Mouse (Mus musculus) MEL (cell line): Measurements from ENCODE around the gene Polr3c. TPM values are rescaled to one million over a fixed set of nuclear protein-coding genes. Genes with fewer than 3 reads are reported as not detected.

Source experiments
- DNase-seq: peaks from one replicate; pipeline ENCODE4 v3.0.0; 2011; ENCODE audit warnings: low read depth, low spot score
- H3K27ac ChIP-seq: 2 replicates; pipeline ENCODE4 v1.5.1; 2012; ENCODE audit warnings: low read depth, mild to moderate bottlenecking, control low read depth, low read length, moderate library complexity; ENCODE audit not compliant: control insufficient read depth
- H3K27me3 ChIP-seq, 2 experiments: fragments of 150-350 bp in 1 of 2; sonication (generic) in 1 of 2; 2 replicates each; pipeline ENCODE4 v1.6.1; 2012; ENCODE audit warnings: low read length in 2 of 2, mild to moderate bottlenecking in 2 of 2, improper control_type of control experiment in 1 of 2, moderate library complexity in 1 of 2; ENCODE audit not compliant: insufficient read depth in 2 of 2, control insufficient read depth in 1 of 2
- H3K36me3 ChIP-seq, 2 experiments: 2 replicates each; pipeline ENCODE4 v1.6.1; 2012 to 2014; ENCODE audit warnings: low read length in 2 of 2, improper control_type of control experiment in 1 of 2, inconsistent platforms in 1 of 2, mild to moderate bottlenecking in 1 of 2; ENCODE audit not compliant: insufficient read depth in 2 of 2, control insufficient read depth in 1 of 2
- H3K4me1 ChIP-seq, 2 experiments: fragments of 150-350 bp in 1 of 2; sonication (generic) in 1 of 2; 2 replicates each; pipeline ENCODE4 v1.6.1; 2012; ENCODE audit warnings: low read length in 2 of 2, improper control_type of control experiment in 1 of 2, mild to moderate bottlenecking in 1 of 2; ENCODE audit not compliant: insufficient read depth in 2 of 2, control insufficient read depth in 1 of 2
- H3K4me3 ChIP-seq, 2 experiments: fragments of 150-350 bp in 1 of 2; sonication (generic) in 1 of 2; 2 replicates each; pipeline ENCODE4 v1.5.1; 2012; ENCODE audit warnings: low read depth in 2 of 2, low read length in 2 of 2, mild to moderate bottlenecking in 2 of 2, moderate library complexity in 2 of 2, control low read depth in 1 of 2, improper control_type of control experiment in 1 of 2; ENCODE audit not compliant: control insufficient read depth in 1 of 2, insufficient read depth in 1 of 2
- H3K79me2 ChIP-seq: 2 replicates; pipeline ENCODE4 v1.6.1; 2012; ENCODE audit warnings: mild to moderate bottlenecking, low read length, moderate library complexity; ENCODE audit not compliant: control insufficient read depth, poor library complexity, insufficient read depth
- H3K9ac ChIP-seq: 2 replicates; pipeline ENCODE4 v1.6.1; 2012; ENCODE audit warnings: low read depth, mild to moderate bottlenecking, control low read depth, low read length, moderate library complexity; ENCODE audit not compliant: control insufficient read depth, poor library complexity, severe bottlenecking
- H3K9me3 ChIP-seq: fragments of 150-350 bp; sonication (generic); replicated peaks from 2 replicates; pipeline ENCODE4 v1.6.1; 2012; ENCODE audit warnings: mild to moderate bottlenecking, low read length, improper control_type of control experiment, moderate library complexity; ENCODE audit not compliant: insufficient read depth
- CHD2 ChIP-seq: IDR thresholded peaks from 2 replicates; pipeline ENCODE4 v1.6.1; 2011; ENCODE audit warnings: low read length, improper control_type of control experiment
- ETS1 ChIP-seq: IDR thresholded peaks from 2 replicates; pipeline ENCODE4 v1.6.1; 2012; ENCODE audit warnings: low read depth, mild to moderate bottlenecking, inconsistent platforms, low read length, improper control_type of control experiment, moderate library complexity
- GABPA ChIP-seq: IDR thresholded peaks from 2 replicates; pipeline ENCODE4 v1.6.1; 2012; ENCODE audit warnings: low read depth, mild to moderate bottlenecking, inconsistent platforms, low read length, improper control_type of control experiment, moderate library complexity
- GATA1 ChIP-seq: IDR thresholded peaks from 2 replicates; pipeline ENCODE4 v1.6.1; 2011; ENCODE audit warnings: low read depth, low read length, improper control_type of control experiment
- JUND ChIP-seq: IDR thresholded peaks from 2 replicates; pipeline ENCODE4 v1.6.1; 2011; ENCODE audit warnings: low read depth, mild to moderate bottlenecking, improper control_type of control experiment, low read length
- MAZ ChIP-seq: IDR thresholded peaks from 2 replicates; pipeline ENCODE4 v1.6.1; 2012; ENCODE audit warnings: low read depth, mild to moderate bottlenecking, inconsistent platforms, low read length, improper control_type of control experiment
- MEF2A ChIP-seq: IDR thresholded peaks from 2 replicates; pipeline ENCODE4 v1.6.1; 2014; ENCODE audit warnings: low read depth, mild to moderate bottlenecking, inconsistent platforms, low read length, improper control_type of control experiment; ENCODE audit not compliant: poor library complexity, insufficient replicate concordance, severe bottlenecking; ENCODE audit errors: extremely low read depth
- NELFE ChIP-seq: IDR thresholded peaks from 2 replicates; pipeline ENCODE4 v1.6.1; 2011; ENCODE audit warnings: low read depth, low read length, improper control_type of control experiment
- NRF1 ChIP-seq: IDR thresholded peaks from 2 replicates; pipeline ENCODE4 v1.6.1; 2014; ENCODE audit warnings: low read depth, mild to moderate bottlenecking, inconsistent platforms, low read length, improper control_type of control experiment, moderate library complexity; ENCODE audit not compliant: poor library complexity, insufficient read depth, severe bottlenecking
- POLR2A ChIP-seq, 2 experiments: IDR thresholded peaks; 2 replicates each; pipeline ENCODE4 v1.6.1; 2011 to 2012; ENCODE audit warnings: low read length in 2 of 2, mild to moderate bottlenecking in 2 of 2, control low read depth in 1 of 2, improper control_type of control experiment in 1 of 2, low read depth in 1 of 2, moderate library complexity in 1 of 2; ENCODE audit not compliant: control insufficient read depth in 1 of 2, insufficient read depth in 1 of 2, poor library complexity in 1 of 2
- POLR2AphosphoS2 ChIP-seq: IDR thresholded peaks from 2 replicates; pipeline ENCODE4 v1.6.1; 2011; ENCODE audit warnings: low read length, improper control_type of control experiment
- RAD21 ChIP-seq: IDR thresholded peaks from 2 replicates; pipeline ENCODE4 v1.6.1; 2011; ENCODE audit warnings: mild to moderate bottlenecking, low read depth, low read length, improper control_type of control experiment
- SMC3 ChIP-seq: IDR thresholded peaks from 2 replicates; pipeline ENCODE4 v1.6.1; 2011; ENCODE audit warnings: low read depth, low read length, improper control_type of control experiment
- TAL1 ChIP-seq: IDR thresholded peaks from 2 replicates; pipeline ENCODE4 v1.6.1; 2012; ENCODE audit warnings: mild to moderate bottlenecking, inconsistent platforms, low read length, moderate library complexity, mixed read lengths
- TBP ChIP-seq: IDR thresholded peaks from 2 replicates; pipeline ENCODE4 v1.8.0; 2011; ENCODE audit warnings: low read depth, low read length, improper control_type of control experiment
- UBTF ChIP-seq: IDR thresholded peaks from 2 replicates; pipeline ENCODE4 v1.6.1; 2012; ENCODE audit warnings: low read depth, mild to moderate bottlenecking, inconsistent platforms, low read length, improper control_type of control experiment, moderate library complexity, borderline replicate concordance; ENCODE audit not compliant: insufficient read depth
- USF1 ChIP-seq: IDR thresholded peaks from 2 replicates; pipeline ENCODE4 v1.6.1; 2014; ENCODE audit warnings: low read depth, mild to moderate bottlenecking, inconsistent platforms, low read length, improper control_type of control experiment, moderate library complexity
- ZKSCAN1 ChIP-seq: IDR thresholded peaks from 2 replicates; pipeline ENCODE4 v1.6.1; 2012; ENCODE audit warnings: low read depth, mild to moderate bottlenecking, inconsistent platforms, low read length, improper control_type of control experiment, moderate library complexity
- ZNF384 ChIP-seq: IDR thresholded peaks from 2 replicates; pipeline ENCODE4 v1.6.1; 2012; ENCODE audit warnings: low read depth, mild to moderate bottlenecking, inconsistent platforms, low read length, improper control_type of control experiment
- polyA plus RNA-seq, 2 experiments: library from polyadenylated mRNA; stranded (reverse) in 1 of 2; unstranded in 1 of 2; fragments of >175 nt in 1 of 2; fragments of >200 nt in 1 of 2; gene quantifications; 2 replicates each; pipeline versions ENCODE4 v1.2.1 to v1.2.4; 2012; ENCODE audit warnings: low replicate concordance in 2 of 2, low read depth in 1 of 2; ENCODE audit not compliant: insufficient read length in 2 of 2, insufficient read depth in 1 of 2, missing spikeins in 1 of 2
- total RNA-seq: library from RNA; depleted of rRNA; stranded (reverse); fragments of 300-350 nt; gene quantifications from 2 replicates; pipeline ENCODE4 v1.2.3, GENCODE M21; 2012

Polr3c gene
- total and polyA plus RNA-seq, 3 experiments, result 48.3 to 224 (median 122) TPM

DNA sequence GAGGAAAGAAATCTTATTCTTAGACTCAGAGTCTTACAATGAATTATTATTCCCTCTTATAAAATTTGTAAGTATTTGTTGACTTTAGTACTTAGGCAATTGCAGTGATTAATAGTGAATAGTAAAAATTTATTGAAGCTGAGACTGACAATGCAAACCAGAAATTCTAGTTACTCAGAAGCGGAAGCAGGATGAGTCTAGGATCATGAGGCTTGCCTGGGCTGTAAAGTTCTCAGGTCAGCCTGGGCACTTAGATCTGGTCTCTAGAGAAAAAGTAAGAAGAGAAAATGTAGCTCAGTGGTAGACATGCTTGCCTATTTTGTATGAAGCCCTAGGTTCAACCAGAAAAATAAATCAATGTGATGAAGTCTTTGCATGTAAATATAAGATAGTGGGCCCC is 28.5 kb upstream of the Polr3c start (continued):
- no peak for TF ChIP-seq MAZ

DNA sequence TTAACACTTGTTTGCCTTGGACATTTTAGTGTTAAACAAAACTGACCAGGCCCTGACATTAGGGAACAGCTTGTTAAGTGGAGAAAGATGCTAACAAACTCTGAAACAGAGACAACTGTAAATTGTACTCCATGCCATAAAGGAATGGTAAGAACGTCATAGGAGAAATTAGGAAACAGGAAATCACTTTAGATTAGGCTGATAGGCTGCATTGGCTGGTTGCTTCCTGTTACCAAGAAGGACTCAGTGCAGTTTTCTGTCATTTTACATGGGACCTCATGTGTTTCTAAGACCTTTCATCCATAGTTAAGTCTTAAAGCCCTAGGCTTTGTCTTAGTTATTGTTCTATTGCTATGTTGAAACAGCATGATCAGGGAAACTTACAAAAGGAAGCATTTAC is 19.4 kb upstream of the Polr3c start:
- peak; percentile 51 for DNase-seq
- Histone ChIP-seq H3K27ac (no peak overlapping the region), H3K9me3 (no peaks in the 10 kb centered on the region), H3K9ac (no peak overlapping the region), H3K4me1 (peaks cover 5 to 7% of the 10 kb centered on the region in 2 experiments; a peak in 2 of 4 replicates), H3K79me2 (peaks cover 10% of the 10 kb centered on the region), H3K27me3 (no peaks in the 10 kb centered on the region), H3K36me3 (peaks cover 3 to 13% of the 10 kb centered on the region in 2 experiments; a peak in 3 of 4 replicates), H3K4me3 (no peak overlapping the region)
- TF ChIP-seq RAD21 (no peak), GATA1 (peak; percentile 64), ZKSCAN1 (no peak)

DNA sequence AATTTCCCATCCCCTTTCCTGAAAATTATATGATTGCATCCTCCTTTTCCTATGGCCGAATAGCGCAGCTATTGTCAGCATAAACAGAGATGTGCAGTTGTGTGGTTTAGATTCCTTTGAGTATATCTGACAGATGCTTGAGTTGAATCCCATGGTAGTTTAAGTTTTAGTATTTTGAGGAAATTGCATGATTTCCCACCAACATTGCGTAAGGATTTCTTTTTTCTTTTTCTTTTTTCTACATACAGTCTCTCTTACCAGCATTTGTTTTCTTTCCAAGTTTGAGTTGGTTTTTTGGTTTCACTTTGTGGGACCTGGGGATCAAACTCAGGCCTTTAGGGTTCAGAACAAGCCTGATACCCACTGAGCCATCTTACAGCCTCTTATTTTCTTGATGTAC is 16.9 kb upstream of the Polr3c start:
- no peak overlapping the region for H3K27ac ChIP-seq
- no peak for TF ChIP-seq NELFE
- no peak for TF ChIP-seq SMC3
- TF ChIP-seq POLR2AphosphoS2, result no peak
- TF ChIP-seq ZKSCAN1, result no peak
- no peak for TF ChIP-seq POLR2A (IDR thresholded peaks at IDR 0.05; ENCODE audit: control insufficient read depth in 1 of 2, insufficient read depth in 1 of 2, low read depth in 1 of 2, low read length in 2 of 2, poor library complexity in 1 of 2)
- TF ChIP-seq GATA1, result no peak
- no peak for TF ChIP-seq RAD21
- TF ChIP-seq TAL1, result no peak
- no peak for TF ChIP-seq MEF2A
- no peak for TF ChIP-seq ZNF384
- no peak for TF ChIP-seq NRF1
- TF ChIP-seq JUND, result no peak
- no peak for TF ChIP-seq ETS1
- no peak for TF ChIP-seq TBP
- no peak for TF ChIP-seq USF1
- no peak for TF ChIP-seq CHD2
- TF ChIP-seq MAZ, result no peak
- no peak for TF ChIP-seq GABPA
- no peak for TF ChIP-seq UBTF

More for the DNA sequence above, 16.9 kb upstream of the Polr3c start:
- Histone ChIP-seq H3K4me3 (no peak overlapping the region), H3K9ac (no peak overlapping the region), H3K36me3 (peaks cover 0 to 14% of the 10 kb centered on the region in 2 experiments; a peak in 3 of 4 replicates), H3K27me3 (no peaks in the 10 kb centered on the region), H3K4me1 (peaks cover 5 to 7% of the 10 kb centered on the region in 2 experiments; a peak in 2 of 4 replicates), H3K9me3 (no peaks in the 10 kb centered on the region), H3K79me2 (peaks cover 11% of the 10 kb centered on the region)
- no peak for DNase-seq
